Mouse (Mus musculus): ENCODE data around the gene Trp53rka. TPM values are rescaled to one million over a fixed set of nuclear protein-coding genes. Genes with fewer than 3 reads are reported as not detected.
A peak's percentile ranks its signal among the peaks of the same experiment; 100 is the strongest.
"Not testable (repeated sequence)": the region's sequence is repeated elsewhere in the genome, so short reads cannot be mapped to it uniquely, and the experiment has no call there.

The Trp53rka gene
- 10 to 100 TPM in 1 of 2 experiments, 1 to 10 TPM in 1; 9.7 to 10.5 TPM for total RNA-seq (2021)

DNA sequence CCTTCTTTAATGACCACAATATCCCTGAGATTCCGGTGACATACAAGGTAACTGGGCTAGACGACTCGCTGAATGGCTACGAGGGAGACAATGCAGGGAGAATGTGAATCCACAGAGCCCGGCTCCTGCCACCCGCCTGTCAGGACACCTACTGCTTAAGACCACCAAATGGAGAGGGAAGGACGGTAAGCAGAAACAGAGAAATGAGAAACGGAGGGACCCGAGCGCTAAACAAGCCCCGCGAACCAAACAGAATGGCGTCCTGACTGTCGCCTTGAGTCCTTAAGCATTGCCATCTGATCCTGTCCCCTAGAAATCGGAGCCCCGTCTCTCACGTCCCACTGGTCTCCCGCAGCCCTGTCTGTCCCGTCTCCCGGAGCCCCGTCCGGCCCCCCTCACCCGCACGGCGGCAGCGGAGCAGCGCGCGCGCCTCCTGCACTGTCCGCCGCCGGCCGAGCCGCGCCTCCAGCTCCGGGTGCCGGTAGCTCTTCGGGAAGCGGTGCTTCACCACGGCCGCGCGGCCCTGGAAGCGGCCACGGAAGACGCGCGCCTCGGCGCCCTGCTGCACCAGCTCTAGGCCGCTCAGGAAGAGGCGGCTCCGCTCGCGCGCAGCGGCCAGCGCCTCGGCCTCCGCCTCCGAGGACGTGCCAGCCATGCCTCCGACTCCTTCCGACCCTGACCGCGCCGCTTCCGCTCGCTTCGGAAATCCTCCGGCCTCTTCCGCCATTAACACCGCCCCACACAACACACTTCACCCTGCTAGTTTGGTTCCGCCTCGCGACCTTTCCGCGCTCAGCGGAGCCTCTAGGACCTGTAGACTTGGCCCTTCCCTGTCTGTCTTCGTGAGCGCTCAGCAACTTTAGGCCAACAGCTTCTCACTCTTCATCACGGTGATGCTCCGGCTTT, at the start of gene Trp53rka:
Trp53rka (minus strand) TSS at position 677 of the 906 bp plus-strand sequence.
- intact Hi-C loops (cut with DNase I), result no loop called here
- peak; percentile 88 to 90 for DNase-seq

DNA sequence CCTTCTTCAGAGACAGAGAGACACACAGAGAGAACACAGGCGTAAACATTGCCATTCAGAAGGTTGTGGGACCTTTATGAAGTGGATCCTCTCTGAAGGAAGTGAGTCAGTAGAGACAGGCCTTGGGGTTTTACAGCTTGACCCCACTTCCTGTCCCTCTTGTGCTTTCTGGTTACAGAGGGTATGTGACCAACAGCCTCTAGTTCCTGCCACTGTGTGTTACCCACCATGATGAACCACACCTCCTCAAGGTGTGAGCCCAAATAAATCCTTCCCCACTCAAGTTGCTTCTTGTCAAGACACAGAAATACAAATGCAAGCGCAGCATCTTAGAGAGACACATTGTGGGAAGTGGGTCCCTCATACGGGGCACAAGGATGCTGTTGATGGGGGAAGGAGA, 47.9 kb upstream of the Trp53rka start:
- no peak for DNase-seq
- intact Hi-C loops (cut with DNase I), result no loop called here

DNA sequence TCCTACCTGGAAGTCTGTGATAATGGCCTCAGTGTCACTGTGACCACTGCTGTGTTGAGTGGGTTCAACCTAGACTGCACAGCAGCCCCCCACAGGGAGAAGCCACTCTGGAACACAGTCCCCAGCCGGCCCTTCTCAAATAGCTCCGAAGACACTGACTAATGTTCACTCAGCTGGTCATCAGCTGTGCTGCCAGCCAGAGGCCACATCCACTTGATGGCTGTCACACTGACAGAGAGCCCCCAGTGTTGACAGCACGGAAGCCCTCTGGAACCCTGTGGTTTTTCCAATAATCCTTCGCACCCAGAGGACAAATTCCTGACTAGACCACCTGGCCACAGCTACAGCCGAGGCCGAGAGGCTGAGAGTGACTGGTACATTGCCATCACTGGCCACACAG, 40.7 kb upstream of the Trp53rka start:
- DNase-seq, result no peak
- intact Hi-C loops (cut with DNase I), result no loop called here

DNA sequence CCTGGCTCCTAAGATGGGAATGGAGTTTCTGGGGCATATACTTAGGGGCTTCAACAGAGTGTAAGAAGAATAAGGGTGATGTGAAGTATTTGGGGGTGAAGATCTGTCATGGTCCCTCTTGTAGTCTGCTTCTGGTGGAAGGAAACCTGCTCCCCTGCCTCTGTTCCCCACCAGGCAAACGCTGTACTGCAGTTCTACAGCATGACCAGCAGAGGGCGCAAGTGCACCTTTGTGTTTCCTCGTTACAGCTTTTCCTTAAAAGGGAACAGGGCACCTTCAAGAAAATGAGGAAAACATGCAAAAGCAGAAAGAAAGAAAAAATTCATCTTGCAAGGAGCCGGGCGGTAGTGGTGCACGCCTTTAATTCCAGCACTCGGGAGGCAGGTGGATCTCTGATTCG, 36.0 kb upstream of the Trp53rka start:
- intact Hi-C loops (cut with DNase I), result loop anchor here (10.0 kb wide), 1 partner anchor 516 kb away; no protein-coding TSS in a partner anchor
- peak; percentile 60 to 85 for DNase-seq

DNA sequence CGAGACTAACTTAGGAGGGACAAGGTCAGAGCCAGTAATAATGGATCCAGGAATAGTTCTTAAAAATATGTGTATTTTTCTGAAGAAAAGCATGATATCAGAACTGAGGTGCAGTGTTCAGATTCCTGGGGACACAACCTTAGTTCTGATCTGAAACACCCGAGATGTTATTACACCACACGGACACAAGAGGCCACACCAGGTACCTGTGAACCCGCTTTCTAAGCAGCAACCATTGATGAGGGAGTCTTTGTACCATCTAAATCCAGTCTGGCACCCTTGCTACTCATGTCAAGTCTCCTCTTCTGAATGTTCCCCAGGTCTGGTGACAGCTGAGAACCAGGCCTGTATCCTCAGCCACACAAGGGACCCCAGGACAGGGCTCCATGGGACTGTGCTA, 32.5 kb upstream of the Trp53rka start:
- intact Hi-C loops (cut with DNase I), result loop anchor here (2.0 to 10.0 kb wide), 2 partner anchors 225 to 519 kb away; no protein-coding TSS in a partner anchor
- DNase-seq, result peak in 1 of 2 experiments; percentile 25

DNA sequence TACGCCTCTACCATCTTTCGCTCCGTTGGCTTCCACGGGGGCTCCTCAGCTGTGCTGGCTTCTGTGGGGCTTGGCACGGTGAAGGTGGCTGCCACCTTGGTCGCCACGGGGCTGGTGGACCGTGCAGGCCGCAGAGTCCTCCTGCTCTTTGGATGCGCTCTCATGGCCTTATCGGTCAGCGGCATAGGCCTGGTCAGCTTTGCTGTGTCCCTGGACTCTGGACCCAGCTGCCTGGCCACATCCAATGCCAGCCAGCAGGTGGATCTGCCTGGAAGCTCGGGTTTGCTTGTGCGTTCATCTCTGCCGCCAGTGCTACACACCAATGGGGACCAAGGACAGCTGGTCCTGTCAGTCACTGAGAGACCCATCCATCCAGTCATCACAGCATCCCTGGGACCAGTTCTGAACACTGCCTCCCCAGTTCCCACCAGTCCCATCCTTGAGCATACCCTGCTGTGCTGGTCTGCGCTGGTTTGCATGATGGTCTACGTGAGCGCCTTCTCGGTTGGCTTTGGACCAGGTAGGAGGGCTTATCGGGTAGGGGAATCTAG, 22.1 kb upstream of the Trp53rka start:
- intact Hi-C loops (cut with DNase I), result no loop called here
- no peak for DNase-seq

DNA sequence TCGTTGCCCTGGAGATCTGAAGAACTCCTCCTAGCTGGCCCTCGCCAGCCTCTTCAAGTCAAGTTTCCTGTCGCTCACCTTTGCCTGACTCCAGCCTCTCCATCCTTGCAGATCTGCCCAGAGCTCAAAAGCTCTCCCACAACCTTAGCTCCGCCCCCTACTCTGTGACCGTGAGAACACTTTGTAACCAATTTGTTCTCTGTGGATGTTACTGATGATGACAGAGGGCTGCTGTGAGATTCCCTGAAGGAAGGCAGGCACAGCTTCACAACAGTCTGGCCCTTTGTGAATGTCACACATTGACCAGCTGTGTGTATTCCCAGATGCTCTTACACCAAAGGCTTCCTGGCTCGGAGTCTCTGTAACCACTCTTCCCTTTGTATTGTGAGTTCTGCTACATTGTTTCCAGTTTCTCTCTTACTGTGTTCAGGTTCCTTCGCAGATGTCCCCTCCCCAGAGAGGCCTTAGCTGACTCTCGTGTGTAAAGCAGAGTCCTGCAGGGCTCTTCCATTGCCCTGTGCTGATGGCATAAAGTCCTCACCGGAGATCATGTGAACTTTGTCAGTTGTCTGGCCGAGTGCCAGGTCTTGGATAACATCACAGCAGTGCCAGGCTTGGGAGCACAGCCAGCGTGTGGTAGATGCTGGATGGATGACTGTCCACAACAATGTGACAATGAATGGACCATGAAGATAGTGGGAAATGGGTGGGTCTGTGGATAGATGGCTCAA, 19.9 kb upstream of the Trp53rka start:
- intact Hi-C loops (cut with DNase I), result no loop called here
- peak; percentile 60 to 67 for DNase-seq

DNA sequence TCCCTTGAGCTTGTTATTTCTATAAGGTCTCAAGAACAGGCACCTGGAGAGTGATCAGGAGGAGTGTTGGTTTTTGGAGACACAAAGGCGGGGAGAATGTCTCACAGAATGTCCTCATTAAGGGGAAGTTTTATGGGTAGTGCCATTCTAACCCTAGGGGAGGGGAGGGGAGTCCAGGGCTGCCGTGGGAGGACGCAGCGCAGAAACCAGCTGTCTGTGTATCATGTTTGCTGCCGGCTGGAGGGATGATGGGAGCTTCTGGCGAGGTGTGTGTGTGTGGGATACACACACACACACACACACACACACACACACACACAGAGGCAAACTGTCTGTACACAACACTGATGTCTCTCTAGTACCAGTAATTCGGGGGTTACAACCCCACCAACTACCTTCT, 19.3 kb upstream of the Trp53rka start:
- intact Hi-C loops (cut with DNase I), result no loop called here
- no peak for DNase-seq

DNA sequence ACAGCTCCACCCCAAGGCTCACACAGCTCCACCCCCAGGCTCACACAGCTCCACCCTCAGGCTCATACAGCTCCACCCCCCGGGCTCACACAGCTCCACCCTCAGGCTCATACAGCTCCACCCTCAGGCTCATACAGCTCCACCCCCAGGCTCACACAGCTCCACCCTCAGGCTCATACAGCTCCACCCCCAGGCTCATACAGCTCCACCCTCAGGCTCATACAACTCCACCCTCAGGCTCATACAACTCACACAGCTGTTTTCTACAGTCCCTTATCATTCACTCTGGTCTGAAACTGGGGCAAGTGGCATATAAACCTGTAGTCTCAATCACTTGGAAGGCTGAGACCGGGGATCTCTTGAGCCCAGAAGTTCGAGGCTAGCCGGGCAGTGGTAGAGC, 18.4 kb upstream of the Trp53rka start:
- DNase-seq; intact Hi-C loops (cut with DNase I): not testable (repeated sequence)

DNA sequence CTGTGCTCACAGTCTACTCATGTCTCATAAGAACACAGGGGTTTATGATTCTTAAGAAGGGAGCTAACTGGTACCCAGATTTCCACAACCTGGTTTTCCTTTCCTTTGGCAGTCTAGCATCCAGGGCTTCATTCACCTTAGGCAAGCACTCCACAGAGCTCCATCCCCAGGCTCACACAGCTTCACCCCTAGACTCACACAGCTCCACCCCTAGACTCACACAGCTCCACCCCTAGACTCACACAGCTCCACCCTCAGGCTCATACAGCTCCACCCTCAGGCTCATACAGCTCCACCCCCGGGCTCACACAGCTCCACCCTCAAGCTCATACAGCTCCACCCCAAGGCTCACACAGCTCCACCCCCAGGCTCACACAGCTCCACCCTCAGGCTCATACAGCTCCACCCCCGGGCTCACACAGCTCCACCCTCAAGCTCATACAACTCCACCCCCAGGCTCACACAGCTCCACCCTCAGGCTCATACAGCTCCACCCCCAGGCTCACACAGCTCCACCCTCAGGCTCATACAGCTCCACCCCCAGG, 17.9 kb upstream of the Trp53rka start:
- intact Hi-C loops (cut with DNase I); DNase-seq: not testable (repeated sequence)

DNA sequence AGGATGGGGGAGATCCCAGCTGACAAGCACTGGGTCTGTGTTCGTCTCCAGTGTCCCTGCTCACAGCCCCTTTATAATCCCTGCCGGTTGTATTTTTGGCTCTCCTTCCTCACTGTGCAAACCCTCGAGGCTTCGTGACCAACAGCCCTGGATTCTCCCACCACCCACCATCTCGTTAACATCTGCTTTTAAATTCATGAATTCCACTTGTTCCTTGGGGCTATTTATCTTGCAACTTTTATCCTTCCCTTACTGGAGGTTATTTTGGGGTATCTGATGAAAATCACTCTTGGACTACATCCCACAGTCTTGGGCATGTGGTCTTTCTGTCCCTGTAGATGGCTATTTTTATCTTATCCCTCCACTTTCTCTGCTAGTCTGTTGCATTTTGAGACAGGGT, 17.3 kb upstream of the Trp53rka start:
- DNase-seq, result no peak
- intact Hi-C loops (cut with DNase I), result no loop called here

DNA sequence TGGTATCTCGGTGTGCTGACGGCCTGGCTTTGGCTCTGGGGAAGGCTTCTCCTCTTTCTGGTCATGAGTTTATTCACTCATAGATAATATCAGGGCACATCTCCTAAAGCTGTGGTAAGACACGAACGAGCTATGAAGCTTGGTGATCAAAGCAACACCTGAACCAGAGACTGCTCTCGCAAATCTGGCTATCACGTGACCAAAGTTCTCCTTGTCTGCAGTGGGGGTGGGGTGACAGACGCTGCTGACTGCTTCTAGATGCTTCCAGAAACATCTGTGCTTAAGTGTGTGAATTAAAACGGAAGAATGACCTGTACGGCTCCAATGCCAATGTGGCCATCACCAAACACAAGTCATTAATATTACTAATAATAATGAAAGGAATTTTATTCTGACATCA, 16.6 kb upstream of the Trp53rka start:
- no peak for DNase-seq
- intact Hi-C loops (cut with DNase I), result no loop called here

DNA sequence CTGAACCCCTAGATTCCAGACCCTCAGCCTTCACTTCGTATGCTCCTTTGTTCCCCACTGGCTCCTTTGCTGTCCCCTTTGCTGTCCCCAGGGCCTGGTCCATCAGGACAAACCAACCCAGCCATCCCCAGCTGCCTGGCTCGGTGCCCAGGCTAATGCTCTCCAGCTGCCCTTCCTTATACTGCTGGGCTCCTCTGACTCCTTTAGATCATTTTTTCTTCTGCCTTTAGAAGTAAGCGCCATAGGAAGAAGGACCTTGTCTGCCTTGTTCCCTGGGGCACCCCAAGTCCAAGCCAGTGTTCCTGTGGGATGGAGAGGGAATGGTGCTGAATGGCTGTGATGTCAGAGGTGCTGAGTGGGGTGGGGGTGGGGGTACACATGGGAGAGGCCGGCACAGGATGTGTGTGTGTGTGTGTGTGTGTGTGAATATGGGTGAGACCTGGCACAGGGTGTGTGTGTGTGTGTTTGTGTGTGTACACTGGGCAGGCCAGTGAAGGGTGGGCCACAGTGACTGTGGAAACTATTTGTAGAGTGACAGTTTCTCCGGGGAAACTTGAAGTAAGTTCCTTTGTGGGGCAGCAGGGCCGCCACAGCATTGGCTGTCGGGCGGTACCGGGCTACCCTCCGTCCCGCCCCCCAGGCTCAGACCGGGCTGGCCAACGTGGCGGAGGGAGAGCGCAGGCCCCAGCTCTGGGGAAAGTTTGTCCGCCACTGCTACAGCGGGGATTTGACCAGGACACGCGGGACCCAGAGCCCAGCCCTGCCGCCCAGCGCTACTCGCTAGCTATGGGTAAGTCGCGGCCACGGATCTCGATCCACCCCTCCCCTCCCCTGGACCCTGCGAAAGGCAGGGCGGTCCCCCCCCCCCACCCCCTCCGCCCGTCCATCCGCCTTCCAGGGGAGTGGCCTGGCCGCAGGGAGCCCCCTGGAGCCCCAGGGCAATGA, 10.4 kb upstream of the Trp53rka start, which contains the start of gene Slc2a10:
Slc2a10 (plus strand) TSS at position 529 of the 945 bp plus-strand sequence.
- intact Hi-C loops (cut with DNase I), result no loop called here
- DNase-seq, result peak; percentile 70 to 76

DNA sequence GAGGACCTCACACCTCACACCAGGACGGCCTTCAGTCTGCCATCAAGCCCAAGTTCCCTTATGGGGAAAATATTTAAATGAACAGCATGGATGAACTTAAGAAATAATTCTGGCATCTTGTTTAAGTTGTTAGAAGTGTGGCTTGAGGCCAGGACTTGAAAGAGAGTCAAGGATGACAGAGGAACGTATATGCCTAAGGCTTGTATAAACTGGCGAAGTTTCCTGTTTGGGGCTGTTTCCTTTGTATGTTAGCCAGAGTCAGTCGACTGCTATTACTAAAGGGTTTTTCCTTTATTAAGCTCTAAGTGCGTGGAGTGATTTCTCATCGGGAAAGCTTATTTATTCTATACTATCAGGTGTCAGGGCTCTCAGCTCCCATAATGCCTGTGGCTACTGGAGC, 5.7 kb upstream of the Trp53rka start:
- intact Hi-C loops (cut with DNase I), result no loop called here

DNA sequence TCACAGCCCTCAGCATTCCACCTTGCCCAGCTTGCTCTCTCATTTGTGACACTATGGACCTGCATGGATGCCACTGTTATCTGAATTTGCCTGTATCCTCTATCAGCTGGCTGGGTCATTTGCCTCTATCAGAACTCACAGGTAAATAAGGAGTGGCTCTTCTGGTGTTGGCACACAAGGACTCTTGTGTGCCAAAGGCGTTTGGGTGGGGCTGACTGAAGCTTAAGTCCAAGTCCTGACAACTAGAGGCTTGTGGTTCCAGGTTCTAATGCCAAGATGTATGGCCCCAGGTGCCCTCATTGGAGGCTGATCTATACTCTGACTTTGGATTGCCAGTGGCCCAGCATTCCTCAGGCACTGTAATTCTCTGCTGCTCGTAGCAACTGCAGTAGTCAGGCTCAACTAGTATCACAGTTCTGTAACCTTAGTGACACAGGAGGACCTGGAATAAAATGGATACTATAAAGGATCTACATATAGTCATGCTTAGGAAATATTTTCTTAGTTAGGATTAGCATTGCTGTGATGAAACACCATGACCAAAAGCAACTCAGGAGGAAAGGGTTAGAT, 4.7 kb upstream of the Trp53rka start:
- intact Hi-C loops (cut with DNase I), result no loop called here
- no peak for DNase-seq

More for the DNA sequence above, 5.7 kb upstream of the Trp53rka start:
- no peak for DNase-seq

DNA sequence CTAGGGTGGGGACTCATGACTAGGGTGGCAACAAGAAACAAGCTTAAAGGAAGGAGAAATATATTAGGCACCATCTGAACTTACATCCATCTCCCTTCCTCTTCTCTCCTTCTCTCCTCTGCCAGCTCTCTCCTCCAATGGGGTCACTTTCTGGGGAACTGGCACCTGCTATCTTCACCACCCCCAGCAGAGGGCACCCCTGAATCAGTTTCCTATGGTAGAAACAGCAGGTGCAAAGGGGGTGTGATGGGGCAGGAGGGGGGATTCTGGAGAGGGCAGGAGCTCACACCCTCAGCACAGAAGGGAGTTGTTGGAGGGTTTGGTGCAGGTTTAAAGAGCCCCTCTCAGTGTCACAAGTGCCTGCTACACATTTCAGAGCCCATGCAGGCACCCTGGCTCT, 3.1 kb upstream of the Trp53rka start:
- DNase-seq, result peak; percentile 34 to 59
- intact Hi-C loops (cut with DNase I), result no loop called here

DNA sequence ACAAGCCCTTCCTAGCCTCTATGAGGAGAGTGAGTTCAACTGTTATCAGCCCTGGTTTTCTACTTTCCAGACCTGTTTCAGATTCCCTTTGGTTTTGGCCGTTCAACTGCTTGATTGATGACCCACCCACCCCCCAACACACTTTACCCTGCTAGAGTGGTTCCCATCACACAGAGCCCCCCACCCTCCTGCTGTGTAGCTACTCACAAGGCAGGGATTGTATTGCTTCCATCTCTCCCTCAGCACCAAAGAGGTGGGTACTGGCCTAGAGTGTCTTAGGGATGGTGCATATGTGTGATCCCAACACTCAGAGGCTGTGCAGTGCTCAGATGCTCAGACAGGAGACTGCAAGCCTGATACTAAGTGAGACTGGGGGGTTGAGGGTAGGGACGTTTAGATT, 1.4 kb upstream of the Trp53rka start:
- intact Hi-C loops (cut with DNase I), result no loop called here
- no peak for DNase-seq

DNA sequence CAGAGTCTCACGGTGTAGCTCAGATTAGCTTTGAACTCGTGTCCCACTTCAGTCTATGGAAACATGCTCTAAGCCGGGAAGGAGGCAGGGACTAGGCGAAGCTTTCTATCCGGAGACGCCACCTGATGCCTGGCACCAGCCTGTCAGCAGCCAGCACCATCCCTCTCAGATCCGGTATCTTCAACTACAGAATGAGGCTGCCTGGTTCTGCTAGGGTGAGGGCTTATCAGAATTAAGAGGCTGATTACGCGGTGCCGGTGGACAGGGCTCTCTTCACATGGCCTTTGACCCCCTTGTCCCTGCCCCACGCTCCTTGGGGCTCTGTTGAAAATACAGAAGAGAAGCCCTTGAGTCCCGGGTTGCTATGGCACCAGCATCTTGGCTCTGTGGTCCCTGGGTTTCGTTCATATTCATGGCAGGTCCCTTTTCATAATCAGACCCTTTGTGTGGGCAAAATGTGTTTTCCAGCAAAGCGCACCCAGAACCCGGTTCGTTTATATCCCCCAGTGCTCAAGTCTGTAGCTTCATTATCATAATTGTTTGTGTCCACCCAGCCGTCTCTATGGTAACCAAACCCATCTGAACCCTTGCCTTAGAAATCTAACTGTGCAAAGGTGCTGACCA, 575 bp upstream of the Trp53rka start:
- DNase-seq, result no peak
- intact Hi-C loops (cut with DNase I), result no loop called here
